Mouse (Mus musculus) 3134 (cell line): ENCODE data around the gene Psd.

Source experiments
- DNase-seq: peaks from one replicate; pipeline ENCODE4 v3.0.0-alpha.2; 2011; ENCODE audit warnings: low spot score; ENCODE audit not compliant: insufficient read length; ENCODE audit errors: extremely low read depth

Gene Psd

GRCm38 (mm10) chr19:46322144-46322995, 4.6 kb downstream of the Psd start:
- DNase-seq, result no peak

GRCm38 (mm10) chr19:46321101-46321943, 5.6 kb downstream of the Psd start:
- peak; percentile 53 for DNase-seq

- DNase-seq, result no peak
Observed at GRCm38 (mm10) chr19:46320076-46320785, 6.7 kb downstream of the Psd start.

- peak; percentile 83 for DNase-seq
Observed at GRCm38 (mm10) chr19:46318586-46319378, 8.2 kb downstream of the Psd start.

GRCm38 (mm10) chr19:46318031-46318471, 8.9 kb downstream of the Psd start:
- DNase-seq, result no peak

GRCm38 (mm10) chr19:46317546-46317885, 9.4 kb downstream of the Psd start:
- DNase-seq, result no peak

GRCm38 (mm10) chr19:46316846-46317545, 10.0 kb downstream of the Psd start:
- no peak for DNase-seq

GRCm38 (mm10) chr19:46315752-46316610, 11.0 kb downstream of the Psd start:
- DNase-seq, result no peak

- peak; percentile 67 for DNase-seq
Observed at GRCm38 (mm10) chr19:46314872-46315742, 11.8 kb downstream of the Psd start.

GRCm38 (mm10) chr19:46314151-46314601, 12.8 kb downstream of the Psd start:
- DNase-seq, result no peak

- no peak for DNase-seq
Observed at GRCm38 (mm10) chr19:46313591-46313990, 13.4 kb downstream of the Psd start.

- DNase-seq, result no peak
Observed at GRCm38 (mm10) chr19:46313116-46313515, 13.8 kb downstream of the Psd start.

GRCm38 (mm10) chr19:46312566-46312965, 14.4 kb downstream of the Psd start:
- no peak for DNase-seq

- no peak for DNase-seq
Observed at GRCm38 (mm10) chr19:46311341-46311740, 15.6 kb downstream of the Psd start.

GRCm38 (mm10) chr19:46310312-46310865, 16.6 kb downstream of the Psd start:
- DNase-seq, result no peak

- DNase-seq, result no peak
Observed at GRCm38 (mm10) chr19:46309651-46310305, 17.2 kb downstream of the Psd start.
